Mouse (Mus musculus) thymus, postnatal 36 days (tissue): ENCODE data around the gene Pdia3.
"Not testable (repeated sequence)": the region's sequence is repeated elsewhere in the genome, so short reads cannot be mapped to it uniquely, and the experiment has no call there.

Experiments
- DNase-seq, 2 experiments: peaks; one replicate each; pipeline ENCODE4 v3.0.0; 2022; ENCODE audit warnings: mixed read lengths in 2 of 2

Gene Pdia3

GRCm38 (mm10) chr2:121443068-121443349, 29.4 kb downstream of the Pdia3 start:
- DNase-seq = no peak

DNA sequence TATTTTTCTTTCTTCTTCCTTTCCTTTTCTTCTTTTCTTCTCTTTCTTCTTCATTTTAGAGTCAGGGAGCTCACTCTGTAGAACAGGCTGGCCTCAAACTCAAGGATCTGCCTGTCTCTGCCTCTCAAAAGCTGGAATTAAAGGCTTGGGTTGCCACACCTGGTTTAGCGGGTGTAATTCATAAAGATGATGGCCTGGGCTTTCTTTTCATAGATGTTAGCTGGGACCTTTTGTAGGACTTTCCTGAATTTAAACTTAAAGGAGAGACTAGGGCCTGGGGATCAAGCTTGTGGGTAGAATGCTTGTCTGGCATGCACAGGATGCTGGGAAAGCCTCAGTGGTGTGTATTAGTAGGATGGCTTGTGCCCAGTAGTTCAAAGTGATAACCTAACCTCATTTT, 30.6 kb downstream of the Pdia3 start, which contains the start of gene Ell3:
TSS of gene Ell3 (minus strand) at position 101 of the 400 bp plus-strand sequence.
- no peak for DNase-seq

DNA sequence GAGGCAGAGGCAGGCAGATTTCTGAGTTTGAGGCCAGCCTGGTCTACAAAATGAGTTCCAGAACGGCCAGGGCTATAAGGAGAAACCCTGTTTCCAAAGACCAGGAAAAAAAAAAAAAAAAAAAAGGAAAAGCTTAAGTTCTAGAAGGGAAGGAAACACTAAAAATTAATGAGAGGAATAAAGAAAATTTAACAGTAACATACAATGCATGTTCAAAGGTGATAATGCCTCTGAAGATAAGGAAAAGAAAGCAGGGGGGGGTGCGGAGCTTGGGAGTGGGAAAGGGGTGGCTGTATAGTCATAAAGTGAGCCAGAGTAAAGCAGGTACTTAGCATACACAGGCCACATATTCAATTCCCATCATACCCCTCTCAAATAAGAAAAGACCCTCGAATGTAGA, 31.5 kb downstream of the Pdia3 start:
- no peak for DNase-seq

GRCm38 (mm10) chr2:121446506-121446905, 32.9 kb downstream of the Pdia3 start:
- DNase-seq = no peak

GRCm38 (mm10) chr2:121447006-121447405, 33.4 kb downstream of the Pdia3 start:
- no peak for DNase-seq

- peak; percentile 35 to 45 for DNase-seq
Observed at GRCm38 (mm10) chr2:121448136-121448535, 34.6 kb downstream of the Pdia3 start.

GRCm38 (mm10) chr2:121448739-121449535, 35.4 kb downstream of the Pdia3 start, which contains the start of gene Serf2:
Serf2 (plus strand) TSS chr2:121449195.
- peak; percentile 98 to 100 for DNase-seq

DNA sequence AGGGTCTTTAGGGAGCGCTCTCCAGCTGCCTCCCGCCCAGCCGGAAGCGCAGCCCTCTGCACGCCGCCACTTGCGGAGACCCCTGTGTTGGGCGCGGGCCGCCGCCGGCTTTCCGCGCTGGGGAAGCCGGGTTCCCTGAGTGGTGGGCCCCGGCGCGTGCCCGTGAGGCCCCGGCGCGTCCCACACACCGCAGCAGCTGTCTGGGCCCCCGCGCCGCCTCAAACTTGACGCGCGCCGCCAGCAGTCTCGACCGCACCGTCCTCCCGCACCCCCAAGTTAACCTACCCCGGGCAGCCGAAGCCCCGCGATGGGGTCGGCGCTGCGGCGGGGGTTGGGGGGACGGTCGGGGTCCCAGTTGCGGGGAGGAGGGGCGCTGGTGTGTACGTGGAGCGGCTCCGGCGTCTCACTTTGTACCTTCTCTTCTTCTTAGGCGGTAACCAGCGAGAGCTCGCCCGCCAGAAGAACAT, 36.0 kb downstream of the Pdia3 start:
- peak in 1 of 2 experiments; percentile 42 for DNase-seq

GRCm38 (mm10) chr2:121450093-121450492, 36.5 kb downstream of the Pdia3 start:
- DNase-seq = no peak

- no peak for DNase-seq
Observed at GRCm38 (mm10) chr2:121452361-121452760, 38.8 kb downstream of the Pdia3 start.

GRCm38 (mm10) chr2:121452990-121453389, 39.4 kb downstream of the Pdia3 start, which contains the start of gene Hypk:
Hypk (plus strand) TSS chr2:121453290.
- DNase-seq = no peak

DNA sequence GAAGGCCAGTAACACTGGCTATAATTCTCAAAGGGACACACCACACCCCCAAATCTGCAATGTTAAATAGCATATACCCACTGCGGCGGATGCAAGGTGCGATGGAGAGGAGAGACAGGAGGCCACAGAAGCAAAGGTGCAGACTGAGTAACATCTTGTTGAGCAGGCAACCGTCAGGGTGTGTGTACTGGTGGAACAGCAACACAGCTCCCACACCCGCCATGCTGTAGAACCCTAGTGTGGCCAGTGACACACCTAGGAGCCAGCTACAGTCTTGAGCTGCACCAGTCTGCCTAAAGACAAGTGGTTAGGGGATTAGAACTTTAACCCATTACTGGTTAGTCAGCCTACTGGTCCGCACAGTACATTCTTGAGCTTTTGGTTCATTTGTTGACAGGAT, 40.3 kb downstream of the Pdia3 start:
- no peak for DNase-seq

GRCm38 (mm10) chr2:121455534-121455933, 42.0 kb downstream of the Pdia3 start:
- no peak for DNase-seq

DNA sequence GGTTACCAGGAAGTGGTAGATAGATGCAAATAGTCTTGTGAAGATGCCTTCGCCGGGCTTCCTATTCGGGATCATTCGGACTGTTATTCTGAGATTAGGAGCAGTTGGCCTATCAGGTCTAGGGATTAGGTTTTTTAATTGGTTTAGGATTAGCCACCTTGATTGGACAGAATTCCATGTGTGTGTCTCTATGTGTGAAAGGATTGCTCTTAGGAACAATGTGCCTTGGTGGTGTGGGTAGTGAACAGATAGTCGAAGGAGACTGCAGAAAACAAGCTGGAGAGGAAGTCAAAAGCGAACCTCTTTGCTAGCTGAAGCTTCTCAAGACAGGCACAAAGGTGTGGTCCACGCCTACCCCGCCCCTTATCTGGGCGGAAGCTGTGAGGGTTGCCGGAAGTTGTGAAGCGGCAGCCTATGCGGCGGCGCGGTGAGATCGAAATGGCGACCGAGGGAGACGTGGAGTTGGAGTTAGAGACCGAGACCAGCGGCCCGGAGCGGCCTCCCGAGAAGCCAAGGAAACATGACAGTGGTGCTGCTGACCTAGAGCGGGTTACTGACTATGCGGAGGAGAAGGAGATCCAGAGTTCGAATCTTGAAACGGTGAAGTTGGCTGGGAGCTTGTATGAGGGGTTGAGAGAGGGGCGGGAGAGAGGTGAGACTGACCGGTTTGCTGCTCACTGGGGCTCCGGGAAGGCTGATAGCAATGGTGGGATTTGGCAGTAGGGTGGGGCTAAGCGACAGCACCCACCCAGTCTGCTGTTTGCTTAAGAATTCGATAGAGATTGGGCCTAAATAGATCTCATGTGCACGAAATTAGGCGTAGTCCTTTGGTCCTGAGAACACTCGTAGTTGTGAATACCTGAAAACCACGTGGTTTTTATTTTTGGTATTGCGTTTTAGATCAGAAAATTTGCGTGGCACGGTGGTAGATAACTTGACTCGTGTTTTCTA, 43.4 kb downstream of the Pdia3 start, which contains the start of gene Serinc4:
TSS of gene Serinc4 (minus strand) at position 90 of the 951 bp plus-strand sequence.
- DNase-seq = peak; percentile 84 to 90

DNA sequence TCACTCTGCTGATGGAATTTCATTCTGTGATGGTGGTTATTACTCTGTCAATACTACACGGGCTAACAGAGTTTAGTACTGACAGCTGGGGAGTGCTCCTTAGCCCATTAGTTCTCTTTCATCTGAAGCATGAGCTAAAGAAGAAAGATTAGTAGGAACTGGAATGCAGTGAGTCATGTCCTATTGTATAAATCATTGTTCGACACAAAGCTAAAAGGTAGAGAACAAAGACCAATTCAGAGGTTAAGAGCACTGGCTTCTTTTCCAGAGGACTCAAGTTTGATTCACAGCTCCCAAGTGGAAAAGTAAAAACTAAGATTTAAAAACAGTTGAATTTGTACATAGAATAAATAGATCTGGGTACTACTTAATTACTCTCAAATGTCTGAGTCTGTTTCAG, 46.5 kb downstream of the Pdia3 start:
- DNase-seq = no peak

DNA sequence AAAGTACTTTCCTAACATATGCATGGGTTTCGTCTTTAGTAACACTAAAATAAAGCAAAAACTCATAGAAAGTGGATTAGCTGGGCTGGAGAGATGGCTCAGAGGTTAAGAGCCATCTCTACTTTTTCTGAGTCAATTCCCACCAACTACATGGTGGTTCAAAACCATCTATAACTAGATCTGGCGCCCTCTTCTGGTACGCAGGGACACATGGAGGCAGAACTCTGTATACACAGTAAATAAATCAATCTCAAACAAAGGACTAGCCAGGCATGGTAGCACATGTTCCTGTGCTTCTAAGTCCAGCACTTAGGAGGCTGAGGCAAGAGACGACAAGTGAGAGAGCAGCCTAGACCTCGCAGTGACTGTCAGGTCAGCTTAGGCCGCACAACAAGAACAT, 55.4 kb downstream of the Pdia3 start:
- not testable (repeated sequence) for DNase-seq

GRCm38 (mm10) chr2:121472783-121473182, 59.2 kb downstream of the Pdia3 start:
- not testable (repeated sequence) for DNase-seq

DNA sequence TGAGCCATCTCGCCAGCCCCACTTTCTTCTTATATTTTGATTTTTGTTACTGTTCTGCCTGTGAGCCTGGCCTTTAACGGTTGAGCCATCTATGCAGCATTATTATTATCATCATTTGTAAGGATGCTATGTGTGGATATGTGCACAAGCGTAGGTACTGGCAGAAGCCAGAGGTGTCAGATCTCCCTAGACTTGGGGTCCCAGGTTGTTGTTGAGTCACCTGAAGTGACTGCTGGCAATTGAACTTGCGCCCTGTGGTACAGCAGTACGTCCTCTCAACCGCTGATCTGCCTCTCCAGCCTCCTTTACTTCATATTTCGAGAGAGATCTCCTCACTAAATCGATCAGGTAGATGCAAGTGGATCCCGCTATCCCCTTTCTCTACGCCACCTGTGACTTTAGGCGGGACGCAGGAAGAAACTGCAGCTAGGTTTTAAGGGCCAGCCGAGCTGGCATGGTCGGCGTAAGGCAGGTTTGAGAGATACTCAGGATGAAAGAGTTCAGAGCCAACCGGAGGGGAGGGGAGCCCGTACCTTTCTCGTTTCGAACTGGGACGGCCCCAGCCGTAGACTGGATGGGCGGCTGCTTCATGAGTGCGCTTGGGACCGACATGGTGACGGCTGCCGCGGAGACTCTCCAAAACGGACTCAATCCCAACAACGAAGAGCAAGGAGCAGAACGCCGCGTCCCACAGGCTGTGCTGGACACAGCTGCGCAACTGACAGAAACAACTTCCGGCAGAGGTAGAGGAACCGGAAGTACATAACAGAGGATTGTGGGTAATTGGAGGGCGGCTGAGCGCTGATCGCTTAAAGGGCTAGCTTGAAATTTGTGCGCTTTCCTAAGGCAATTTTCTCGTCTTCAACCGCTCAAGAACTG, 60.0 kb downstream of the Pdia3 start, which contains the start of gene Mfap1b:
TSS of gene Mfap1b (minus strand) at position 767 of the 879 bp plus-strand sequence.
- peak; percentile 67 to 75 for DNase-seq

GRCm38 (mm10) chr2:121474180-121474535, 60.6 kb downstream of the Pdia3 start:
- no peak for DNase-seq

- not testable (repeated sequence) for DNase-seq
Observed at GRCm38 (mm10) chr2:121475306-121475705, 61.7 kb downstream of the Pdia3 start.

GRCm38 (mm10) chr2:121477491-121478266, 64.1 kb downstream of the Pdia3 start:
- no peak for DNase-seq
